Mouse (Mus musculus): ENCODE data around the gene Anapc15.
"Not testable (repeated sequence)": the region's sequence is repeated elsewhere in the genome, so short reads cannot be mapped to it uniquely, and the experiment has no call there.

The Anapc15 gene

GRCm38 (mm10) chr7:101949008-101949407 lies 85.5 kb downstream of the Anapc15 start:
- DNase-seq (ENCODE audit: low spot score in 2 of 2), result not testable (repeated sequence)

Data from urinary bladder, postnatal 4 days (tissue).